Mouse (Mus musculus): ENCODE data around the gene Samd4. TPM values are rescaled to one million over a fixed set of nuclear protein-coding genes. Genes with fewer than 3 reads are reported as not detected.

Gene Samd4
- total RNA-seq, 2 experiments from 2014 or later, result 23.7 to 25.7 TPM

GRCm38 (mm10) chr14:46980736-46981438, 98.2 kb downstream of the Samd4 start:
- DNase-seq (ENCODE audit: low spot score in 2 of 2), result peak; percentile 52 to 84
- intact Hi-C loops (cut with DNase I), result loop anchor here (5.0 kb wide), 1 partner anchor 84 kb away; no protein-coding TSS in a partner anchor

GRCm38 (mm10) chr14:46982106-46982505, 99.5 kb downstream of the Samd4 start:
- intact Hi-C loops (cut with DNase I), result loop anchor here (5.0 kb wide), 1 partner anchor 85 kb away; no protein-coding TSS in a partner anchor
- no peak for DNase-seq (ENCODE audit: low spot score in 2 of 2)

- no peak for DNase-seq (ENCODE audit: low spot score in 2 of 2)
- intact Hi-C loops (cut with DNase I), result loop anchor here (5.0 kb wide), 1 partner anchor 87 kb away; no protein-coding TSS in a partner anchor
Observed at GRCm38 (mm10) chr14:46984542-46985125, 102.0 kb downstream of the Samd4 start.

GRCm38 (mm10) chr14:46989694-46990093, 107.0 kb downstream of the Samd4 start:
- intact Hi-C loops (cut with DNase I), result no loop called here
- peak in 1 of 2 experiments; percentile 48 for DNase-seq (ENCODE audit: low spot score in 2 of 2)

GRCm38 (mm10) chr14:46990450-46990849, 107.8 kb downstream of the Samd4 start:
- intact Hi-C loops (cut with DNase I), result no loop called here
- no peak for DNase-seq (ENCODE audit: low spot score in 2 of 2)

- no peak for DNase-seq (ENCODE audit: low spot score in 2 of 2)
- intact Hi-C loops (cut with DNase I), result no loop called here
Observed at GRCm38 (mm10) chr14:46994704-46995103, 112.0 kb downstream of the Samd4 start.

GRCm38 (mm10) chr14:46999321-47000025, 116.8 kb downstream of the Samd4 start:
- intact Hi-C loops (cut with DNase I), result loop anchor here (5.0 kb wide), 1 partner anchor 117 kb away; the partner anchor contains the start of gene Samd4
- peak in 1 of 2 experiments; percentile 42 for DNase-seq (ENCODE audit: low spot score in 2 of 2)

- intact Hi-C loops (cut with DNase I), result loop anchor here (5.0 kb wide), 1 partner anchor 118 kb away; the partner anchor contains the start of gene Samd4
- DNase-seq (ENCODE audit: low spot score in 2 of 2), result no peak
Observed at GRCm38 (mm10) chr14:47000096-47000736, 117.6 kb downstream of the Samd4 start.

- intact Hi-C loops (cut with DNase I), result loop anchor here (5.0 kb wide), 1 partner anchor 119 kb away; the partner anchor contains the start of gene Samd4
- DNase-seq (ENCODE audit: low spot score in 2 of 2), result no peak
Observed at GRCm38 (mm10) chr14:47000786-47001761, 118.4 kb downstream of the Samd4 start.

GRCm38 (mm10) chr14:47004161-47004560, 121.5 kb downstream of the Samd4 start:
- peak in 1 of 2 experiments; percentile 38 for DNase-seq (ENCODE audit: low spot score in 2 of 2)
- intact Hi-C loops (cut with DNase I), result loop anchor here (5.0 kb wide), 1 partner anchor 122 kb away; the partner anchor contains the start of gene Samd4

- DNase-seq (ENCODE audit: low spot score in 2 of 2), result peak; percentile 43 to 73
- intact Hi-C loops (cut with DNase I), result no loop called here
Observed at GRCm38 (mm10) chr14:47011171-47012139, 128.8 kb downstream of the Samd4 start.

GRCm38 (mm10) chr14:47015618-47016017, 133.0 kb downstream of the Samd4 start:
- intact Hi-C loops (cut with DNase I), result no loop called here
- DNase-seq (ENCODE audit: low spot score in 2 of 2), result peak in 1 of 2 experiments; percentile 40

GRCm38 (mm10) chr14:47017658-47018057, 135.0 kb downstream of the Samd4 start:
- intact Hi-C loops (cut with DNase I), result no loop called here
- no peak for DNase-seq (ENCODE audit: low spot score in 2 of 2)

GRCm38 (mm10) chr14:47020886-47021285, 138.2 kb downstream of the Samd4 start:
- intact Hi-C loops (cut with DNase I), result no loop called here
- no peak for DNase-seq (ENCODE audit: low spot score in 2 of 2)

GRCm38 (mm10) chr14:47023529-47023928, 140.9 kb downstream of the Samd4 start:
- DNase-seq (ENCODE audit: low spot score in 2 of 2), result no peak
- intact Hi-C loops (cut with DNase I), result no loop called here

- intact Hi-C loops (cut with DNase I), result no loop called here
- no peak for DNase-seq (ENCODE audit: low spot score in 2 of 2)
Observed at GRCm38 (mm10) chr14:47027431-47028118, 144.9 kb downstream of the Samd4 start.

- DNase-seq (ENCODE audit: low spot score in 2 of 2), result no peak
- intact Hi-C loops (cut with DNase I), result no loop called here
Observed at GRCm38 (mm10) chr14:47031542-47031941, 148.9 kb downstream of the Samd4 start.
